Mouse (Mus musculus): Measurements from ENCODE around the gene Spa17.

Gene Spa17

DNA sequence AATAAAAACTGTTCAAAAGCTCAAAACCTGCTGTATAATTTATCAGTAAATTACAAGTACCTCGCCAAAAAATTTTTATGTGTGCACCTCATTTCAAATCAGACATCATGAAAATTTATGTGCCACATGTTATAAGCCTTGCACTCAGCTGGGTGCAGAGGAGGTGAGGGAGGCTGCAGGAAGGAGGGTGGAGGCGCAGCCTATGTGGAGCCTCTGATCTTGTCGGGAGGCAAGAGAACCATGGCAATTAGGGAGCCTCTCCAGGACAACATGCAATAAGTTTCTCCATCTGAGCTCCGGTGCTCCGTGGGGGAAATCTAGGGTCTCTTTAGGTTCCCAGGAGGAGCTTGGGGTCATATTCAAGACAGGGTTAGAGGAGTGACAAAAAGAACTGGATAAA lies 46.1 kb downstream of the Spa17 start:
- DNase-seq (ENCODE audit: low read depth in 1 of 2, low spot score in 2 of 2), result no peak

DNA sequence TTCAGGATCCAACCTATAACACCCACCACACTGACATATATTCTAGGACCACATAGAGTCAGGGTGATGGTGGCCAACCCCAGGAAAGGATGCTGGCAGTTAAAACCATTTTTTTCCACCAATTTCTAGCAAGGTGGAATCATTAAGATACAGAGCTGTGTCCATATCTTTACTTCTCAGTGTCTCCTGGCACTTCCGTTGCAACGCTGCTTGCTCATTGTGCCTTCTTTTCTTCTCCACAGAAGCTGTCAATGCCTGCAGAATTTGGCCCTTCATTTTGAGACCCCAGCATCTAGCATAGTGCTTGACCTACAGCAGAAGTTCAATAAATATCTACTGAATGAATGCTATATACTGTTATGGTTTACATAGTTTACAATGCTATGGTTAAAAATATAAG lies 46.5 kb downstream of the Spa17 start:
- DNase-seq (ENCODE audit: low read depth in 1 of 2, low spot score in 2 of 2), result no peak

DNA sequence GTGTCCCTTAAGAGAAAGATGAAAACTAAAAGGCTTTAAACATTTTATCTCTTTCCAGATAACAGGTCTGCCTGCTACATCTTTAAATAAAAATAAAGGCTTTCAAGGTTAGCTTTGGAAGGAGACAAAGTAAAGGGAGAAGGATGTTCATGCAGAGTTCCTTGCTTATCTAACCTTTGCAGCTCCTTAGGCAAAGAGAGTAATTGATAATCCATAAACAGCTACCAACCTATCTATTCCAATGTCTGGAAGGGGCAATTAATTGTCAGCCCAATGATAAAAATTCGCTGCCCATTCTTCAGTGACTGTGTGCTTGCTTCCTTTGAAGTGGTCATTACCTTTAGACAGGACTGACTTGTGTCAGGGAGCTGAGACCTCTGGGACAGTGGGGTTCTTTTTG lies 49.7 kb downstream of the Spa17 start:
- no peak for DNase-seq (ENCODE audit: low read depth in 1 of 2, low spot score in 2 of 2)

DNA sequence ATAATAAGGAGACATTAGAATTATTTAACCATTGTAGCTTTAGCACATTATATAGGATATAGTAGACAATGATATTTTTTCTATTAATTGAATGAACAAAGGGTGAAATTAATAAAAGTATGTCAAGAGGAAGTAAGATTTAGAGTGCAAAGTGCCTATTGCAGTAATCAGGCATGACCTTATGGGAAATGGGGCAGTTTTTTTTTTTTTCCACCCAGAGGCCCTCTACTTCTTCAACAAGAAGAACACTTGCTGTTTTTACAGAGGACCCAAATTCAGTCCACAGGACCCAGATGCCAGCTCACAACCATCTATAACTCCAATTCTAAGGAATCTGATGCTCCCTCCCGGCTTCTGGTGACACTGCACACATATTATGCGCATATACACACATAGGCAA lies 52.9 kb downstream of the Spa17 start:
- no peak for DNase-seq (ENCODE audit: low read depth in 1 of 2, low spot score in 2 of 2)

DNA sequence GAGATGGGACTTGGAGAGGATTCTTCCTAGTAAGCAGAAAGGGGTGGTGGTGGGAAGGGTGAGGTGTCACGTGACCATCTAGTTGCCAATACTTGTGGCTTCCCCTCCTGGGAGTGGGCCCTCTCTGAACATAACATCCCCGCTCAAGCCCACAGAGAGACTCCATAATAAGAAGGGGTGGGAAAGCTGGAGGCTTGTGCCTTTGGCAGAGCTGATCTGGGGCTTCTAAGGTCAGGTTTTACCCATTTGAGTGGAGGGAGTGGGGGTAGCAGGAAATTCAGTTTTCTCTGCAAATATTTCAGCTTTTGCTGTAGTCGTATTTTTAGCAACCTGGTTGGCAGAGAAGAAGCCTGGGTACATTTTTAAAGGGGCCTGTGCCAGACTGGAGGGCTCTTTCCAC lies 57.2 kb downstream of the Spa17 start:
- DNase-seq (ENCODE audit: low read depth in 1 of 2, low spot score in 2 of 2), result no peak

DNA sequence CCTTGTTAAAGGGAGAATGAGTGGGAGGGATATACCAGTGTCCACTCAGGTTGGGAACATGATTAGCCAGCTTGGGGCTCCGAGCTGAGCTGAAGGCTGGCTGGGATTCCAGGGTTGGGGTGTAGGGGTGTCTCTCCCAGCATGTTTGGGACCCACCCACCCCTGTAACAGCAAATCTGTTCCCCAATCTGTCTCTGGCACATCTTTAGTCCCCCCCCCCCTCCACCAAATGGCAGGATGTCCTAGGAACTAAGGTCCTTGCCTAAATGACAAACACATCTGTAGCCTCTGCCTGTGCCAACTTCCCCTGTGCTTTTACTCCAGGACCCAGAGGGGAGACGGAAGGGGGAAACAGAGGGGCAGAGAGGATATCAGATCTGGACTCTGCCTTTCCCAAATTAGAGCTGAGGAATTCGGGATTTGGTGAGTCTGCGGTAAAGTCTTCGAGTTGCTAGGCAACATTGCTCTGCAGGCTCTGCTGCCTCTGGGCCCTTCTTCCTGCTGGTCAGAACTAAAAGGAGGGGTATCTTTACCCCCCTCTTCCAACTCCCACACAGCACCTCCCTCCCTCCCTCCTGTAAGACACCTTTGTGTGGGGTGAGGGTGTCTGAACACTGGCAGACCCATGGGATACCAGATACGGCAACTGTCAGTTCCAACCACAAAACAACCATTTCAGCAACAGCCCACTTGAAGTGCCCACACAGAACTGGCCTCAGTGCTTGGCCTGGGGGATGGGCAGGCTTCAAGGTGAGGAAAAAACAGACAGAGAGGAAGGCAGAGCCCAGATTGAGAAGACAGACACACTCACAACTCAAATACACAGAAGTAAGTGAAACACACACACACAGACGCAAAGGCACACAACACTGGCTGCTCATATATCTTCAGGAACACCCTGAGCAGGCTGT lies 58.4 kb downstream of the Spa17 start, which contains the start of gene Siae:
Gene Siae, plus strand, starts transcription at position 861 of the 911 bp plus-strand sequence.
- no peak for DNase-seq (ENCODE audit: low read depth in 1 of 2, low spot score in 2 of 2)

DNA sequence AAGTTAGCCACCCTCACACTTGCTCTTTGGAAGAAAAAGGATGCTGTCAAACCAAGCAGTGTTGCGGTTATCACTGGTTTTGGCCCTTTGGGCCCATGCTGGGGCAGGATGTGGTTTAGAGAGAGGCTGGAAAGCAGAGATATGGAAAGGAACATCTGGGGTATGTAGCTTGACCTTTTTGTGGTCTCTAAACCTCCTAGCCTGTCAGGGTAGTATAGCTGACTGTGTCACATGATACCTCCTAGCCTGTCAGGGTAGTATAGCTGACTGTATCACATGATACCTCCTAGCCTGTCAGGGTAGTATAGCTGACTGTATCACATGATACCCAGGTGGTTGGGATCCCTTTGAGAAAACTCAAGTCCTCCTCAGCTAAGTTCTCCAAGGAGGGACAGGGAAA lies 59.2 kb downstream of the Spa17 start:
- no peak for DNase-seq (ENCODE audit: low read depth in 1 of 2, low spot score in 2 of 2)
